Mouse (Mus musculus) kidney, embryonic 15.5 days (tissue): ENCODE data around the gene Gpatch1. TPM values are rescaled to one million over a fixed set of nuclear protein-coding genes. Genes with fewer than 3 reads are reported as not detected.
"Not testable (repeated sequence)": the region's sequence is repeated elsewhere in the genome, so short reads cannot be mapped to it uniquely, and the experiment has no call there.

Experiments used
- ATAC-seq: fragments of 200-750 bp; cut with Nextera tagmentation; replicated peaks from 2 replicates; pipeline ENCODE4 v1.8.0; 2017; ENCODE audit warnings: moderate TSS enrichment; ENCODE audit not compliant: low FRiP score
- H3K27ac ChIP-seq: fragments of 300-500 bp; sonication (generic); 2 replicates; pipeline ENCODE4 v1.5.1; 2015; ENCODE audit warnings: mild to moderate bottlenecking, inconsistent platforms
- H3K27me3 ChIP-seq: fragments of 300-500 bp; sonication (generic); 2 replicates; pipeline ENCODE4 v1.6.1; 2015; ENCODE audit warnings: inconsistent platforms
- H3K36me3 ChIP-seq: fragments of 300-500 bp; sonication (generic); 2 replicates; pipeline ENCODE4 v1.6.1; 2015; ENCODE audit warnings: inconsistent platforms
- H3K4me1 ChIP-seq: fragments of 300-500 bp; sonication (generic); 2 replicates; pipeline ENCODE4 v1.6.1; 2015; ENCODE audit warnings: inconsistent platforms
- H3K4me2 ChIP-seq: fragments of 300-500 bp; sonication (generic); 2 replicates; pipeline ENCODE4 v1.6.1; 2015; ENCODE audit warnings: moderate library complexity, mild to moderate bottlenecking, inconsistent platforms
- H3K4me3 ChIP-seq: fragments of 300-500 bp; sonication (generic); replicated peaks from 2 replicates; pipeline ENCODE4 v1.5.1; 2015; ENCODE audit warnings: mild to moderate bottlenecking, inconsistent platforms
- H3K9ac ChIP-seq: fragments of 300-500 bp; sonication (generic); 2 replicates; pipeline ENCODE4 v1.6.1; 2015; ENCODE audit warnings: mild to moderate bottlenecking, inconsistent platforms
- H3K9me3 ChIP-seq: fragments of 300-500 bp; sonication (generic); replicated peaks from 2 replicates; pipeline ENCODE4 v1.6.1; 2016; ENCODE audit warnings: inconsistent platforms
- WGBS: fragments of 180-500 bp; shearing (Covaris S2); methylation state at CpG from one replicate; pipeline ENCODE4 v1.1.7; 2015; ENCODE audit warnings: mixed read lengths; 5-methylcytosine and 5-hydroxymethylcytosine counted together
- polyA plus RNA-seq: library from polyadenylated mRNA; unstranded; fragments of >200 nt; fragmentation: Nextera tagmentation; extraction: Ambion mirVana; gene quantifications from 2 replicates; pipeline ENCODE4 v1.2.1, GENCODE M21; 2015

The Gpatch1 gene
- polyA plus RNA-seq, 1 experiment from 2014 or later: 20.4 TPM

DNA sequence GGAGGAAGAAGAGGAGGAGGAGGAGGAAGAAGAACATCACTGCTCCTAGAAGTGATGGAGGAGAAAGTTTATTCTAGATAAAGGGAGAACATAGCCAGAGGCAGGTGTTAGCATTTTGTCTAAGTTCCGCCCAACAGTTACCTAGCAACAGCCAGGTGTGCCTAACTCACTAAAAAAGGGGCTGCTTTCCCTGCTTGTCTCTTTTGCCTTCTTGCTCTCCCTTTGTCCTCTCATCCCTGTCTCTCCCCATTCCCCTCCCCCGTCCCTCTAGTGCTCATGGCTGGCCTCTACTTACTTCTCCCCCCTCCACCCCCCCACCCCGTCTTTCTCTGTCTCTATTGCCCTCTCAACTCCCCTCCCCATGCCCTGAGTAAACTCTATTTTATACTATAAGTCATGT lies 3.9 kb upstream of the Gpatch1 start:
- no peaks in the 10 kb centered on the region for H3K9me3 ChIP-seq
- 57% methylated on average over 3 of the region's 3 CpGs for WGBS
- H3K27ac ChIP-seq: no peak overlapping the region
- H3K27me3 ChIP-seq: no peaks in the 10 kb centered on the region
- no peak overlapping the region for H3K4me2 ChIP-seq
- no peak for ATAC-seq
- no peak overlapping the region for H3K4me3 ChIP-seq
- no peak overlapping the region for H3K9ac ChIP-seq
- H3K4me1 ChIP-seq: peaks cover 15% of the 10 kb centered on the region
- H3K36me3 ChIP-seq: no peaks in the 10 kb centered on the region

DNA sequence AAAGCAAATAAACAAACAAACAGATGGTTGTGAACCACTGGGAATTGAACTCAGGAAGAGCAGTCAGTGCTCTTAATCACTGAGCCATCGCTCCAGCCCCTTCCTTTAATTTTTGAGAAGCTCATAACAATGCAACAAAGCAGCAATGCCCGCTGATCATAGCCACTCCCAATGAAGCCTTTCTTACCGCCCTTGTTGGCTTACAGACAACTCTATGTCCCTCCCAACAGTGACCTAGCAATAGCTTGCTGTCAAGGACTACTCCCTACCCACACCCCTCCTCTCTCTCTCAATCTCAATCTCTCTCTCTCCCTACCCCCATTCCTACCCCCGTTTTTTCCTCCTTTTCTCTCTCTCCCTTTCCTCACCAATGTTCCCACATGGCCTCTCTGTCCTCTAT lies 1.5 kb upstream of the Gpatch1 start:
- Histone ChIP-seq H3K4me3 (no peak overlapping the region), H3K36me3 (no peaks in the 10 kb centered on the region), H3K4me1 (peaks cover 18% of the 10 kb centered on the region), H3K27ac (no peak overlapping the region), H3K9me3 (no peaks in the 10 kb centered on the region), H3K9ac (no peak overlapping the region), H3K27me3 (no peaks in the 10 kb centered on the region), H3K4me2 (no peak overlapping the region)
- 73% methylated on average over 4 of the region's 4 CpGs for WGBS
- no peak for ATAC-seq

DNA sequence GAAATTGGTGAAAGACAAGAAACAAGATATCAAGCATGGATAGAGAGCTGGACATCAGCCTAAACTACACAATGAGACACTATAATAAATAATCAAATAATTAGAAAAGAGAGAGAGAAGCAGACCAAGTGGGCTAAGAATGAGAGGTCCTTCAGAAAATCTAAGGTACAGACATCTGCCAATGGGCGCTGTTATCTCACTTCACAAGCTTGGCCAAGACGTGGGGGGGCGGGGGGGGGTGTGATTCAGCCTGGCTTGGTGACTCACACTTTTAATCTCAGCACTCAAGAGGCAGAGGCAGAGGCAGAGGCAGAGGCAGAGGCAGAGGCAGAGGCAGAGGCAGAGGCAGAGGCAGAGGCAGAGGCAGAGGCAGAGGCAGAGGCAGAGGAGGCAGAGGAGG lies 981 bp upstream of the Gpatch1 start:
- H3K9ac ChIP-seq, H3K36me3 ChIP-seq, H3K9me3 ChIP-seq, H3K27me3 ChIP-seq, H3K4me2 ChIP-seq, H3K4me3 ChIP-seq, ATAC-seq, H3K27ac ChIP-seq: not testable (repeated sequence)
- peaks cover 21% of the 10 kb centered on the region for H3K4me1 ChIP-seq
- WGBS: 75% methylated on average over 3 of the region's 3 CpGs

DNA sequence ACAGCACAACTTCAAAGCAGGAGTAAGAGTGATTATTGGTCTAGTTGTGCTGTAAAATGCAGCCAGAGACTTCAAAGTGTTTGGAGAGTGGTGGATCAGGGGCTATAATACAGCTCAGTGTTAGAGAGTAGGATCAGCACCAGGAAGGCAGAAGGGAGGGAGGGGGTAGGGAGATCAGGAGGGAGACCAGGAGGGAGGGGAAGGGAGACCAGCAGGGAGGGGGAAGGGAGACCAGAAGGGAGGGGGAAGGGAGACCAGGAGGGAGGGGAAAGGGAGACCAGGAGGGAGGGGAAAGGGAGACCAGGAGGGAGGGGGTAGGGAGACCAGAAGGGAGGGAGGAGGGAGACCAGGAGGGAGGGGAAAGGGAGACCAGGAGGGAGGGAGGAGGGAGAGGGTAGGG lies 4.1 kb downstream of the Gpatch1 start:
- Histone ChIP-seq H3K9me3 (no peaks in the 10 kb centered on the region), H3K27ac (no peak overlapping the region), H3K4me3 (no peak overlapping the region), H3K9ac (no peak overlapping the region), H3K4me1 (peaks cover 14% of the 10 kb centered on the region), H3K27me3 (no peaks in the 10 kb centered on the region), H3K4me2 (no peak overlapping the region), H3K36me3 (peaks cover 17% of the 10 kb centered on the region)
- ATAC-seq: no peak

DNA sequence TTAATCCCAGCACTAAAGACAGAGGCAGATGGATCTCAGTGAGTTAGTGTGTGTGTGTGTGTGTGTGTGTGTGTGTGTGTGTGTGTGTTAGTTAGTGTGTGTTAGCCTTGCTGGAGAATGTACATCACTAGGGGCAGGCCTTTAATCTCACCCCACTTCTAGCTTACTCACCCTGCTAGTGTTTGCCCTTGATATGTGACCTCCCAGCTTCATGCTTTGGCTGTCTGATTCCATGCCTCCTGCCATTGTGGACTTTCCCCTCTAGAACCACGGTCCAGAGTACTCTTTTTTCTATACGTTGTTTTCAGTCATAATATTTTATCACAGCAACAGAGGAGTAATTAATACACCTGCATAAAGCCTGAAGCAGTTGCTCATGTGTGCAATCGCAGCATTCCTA lies 7.0 kb downstream of the Gpatch1 start:
- Histone ChIP-seq H3K9me3 (no peaks in the 10 kb centered on the region), H3K9ac (no peak overlapping the region), H3K4me1 (0 out of 2 replicates have a peak, but pooled peaks cover 3% of the 10 kb centered on the region), H3K4me2 (no peak overlapping the region), H3K4me3 (no peak overlapping the region), H3K36me3 (peaks cover 46% of the 10 kb centered on the region), H3K27ac (no peak overlapping the region), H3K27me3 (no peaks in the 10 kb centered on the region)
- WGBS: 90% methylated on average over 3 of the region's 3 CpGs
- no peak for ATAC-seq

DNA sequence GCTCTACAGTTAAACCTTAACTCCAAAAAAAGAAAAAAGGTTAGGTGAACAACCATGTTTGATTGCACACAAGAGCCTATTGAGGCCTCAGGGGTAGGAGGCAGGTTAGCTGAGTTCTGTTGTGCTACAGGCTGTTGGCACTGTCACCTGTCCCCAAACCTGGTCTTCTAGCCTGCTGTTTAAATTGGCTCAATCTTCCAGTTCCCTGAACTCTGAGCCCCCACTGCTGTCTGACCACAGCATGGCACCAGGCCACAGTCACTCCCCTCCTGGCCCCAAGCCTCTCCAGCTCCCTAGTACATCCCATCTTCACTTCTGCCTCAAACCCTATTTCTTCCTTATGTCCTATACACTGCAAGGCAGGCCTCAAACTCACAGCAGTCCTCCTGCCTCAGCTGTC lies 17.4 kb downstream of the Gpatch1 start:
- no peak for ATAC-seq
- H3K4me3 ChIP-seq: no peak overlapping the region
- H3K4me1 ChIP-seq: no peaks in the 10 kb centered on the region
- no peak overlapping the region for H3K4me2 ChIP-seq
- no peak overlapping the region for H3K9ac ChIP-seq
- no peaks in the 10 kb centered on the region for H3K9me3 ChIP-seq
- H3K36me3 ChIP-seq: peaks cover 86% of the 10 kb centered on the region
- H3K27ac ChIP-seq: no peak overlapping the region
- H3K27me3 ChIP-seq: no peaks in the 10 kb centered on the region

DNA sequence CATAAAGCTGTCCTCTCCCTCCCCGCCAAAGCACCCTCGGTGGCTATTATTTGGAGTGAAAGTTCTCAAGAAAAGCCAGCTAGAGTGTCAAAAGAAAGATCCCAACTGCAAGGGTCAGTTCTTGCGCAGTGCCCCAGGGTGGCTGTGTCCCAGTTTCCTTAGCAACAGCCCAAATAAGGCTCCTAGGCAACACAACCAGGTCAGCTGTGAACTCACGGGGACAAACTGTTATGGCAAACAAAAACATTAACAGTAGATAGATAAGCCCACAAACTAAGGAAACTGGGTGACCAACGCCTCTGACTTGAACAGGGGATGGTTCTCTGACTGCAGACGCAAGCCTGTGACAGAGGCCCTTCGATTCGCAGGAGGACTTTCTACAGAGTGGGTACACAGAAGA lies 18.6 kb downstream of the Gpatch1 start:
- H3K9me3 ChIP-seq: no peaks in the 10 kb centered on the region
- ATAC-seq: no peak
- WGBS: 67% methylated on average over 8 of the region's 8 CpGs

DNA sequence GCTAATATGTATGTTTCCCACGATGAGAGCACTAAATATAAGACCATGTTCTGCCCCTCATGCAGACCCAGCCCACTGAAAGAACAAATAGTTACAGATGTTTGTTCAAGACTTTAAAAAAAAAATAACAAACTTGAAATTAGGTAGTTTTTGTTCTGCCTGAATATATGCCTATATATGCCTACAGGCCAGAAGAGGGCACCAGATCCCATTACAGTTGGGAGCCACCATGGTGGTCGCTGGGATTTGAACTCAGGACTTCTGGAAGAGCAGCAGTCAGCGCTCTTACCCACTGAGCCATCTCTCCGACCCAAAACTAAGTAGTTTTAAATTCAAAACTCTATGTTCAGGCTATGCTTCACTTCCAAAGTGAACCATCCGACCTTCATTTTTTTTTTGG lies 20.4 kb downstream of the Gpatch1 start:
- ATAC-seq: no peak
- Histone ChIP-seq H3K4me2 (no peak overlapping the region), H3K4me1 (no peaks in the 10 kb centered on the region), H3K9ac (no peak overlapping the region), H3K27me3 (no peaks in the 10 kb centered on the region), H3K36me3 (peaks cover 88% of the 10 kb centered on the region), H3K4me3 (no peak overlapping the region), H3K27ac (no peak overlapping the region), H3K9me3 (no peaks in the 10 kb centered on the region)
- WGBS: 90% methylated on average over 5 of the region's 5 CpGs

More for the DNA sequence above, 18.6 kb downstream of the Gpatch1 start:
- H3K4me1 ChIP-seq: no peaks in the 10 kb centered on the region
- no peak overlapping the region for H3K4me3 ChIP-seq
- no peak overlapping the region for H3K4me2 ChIP-seq
- H3K27ac ChIP-seq: no peak overlapping the region
- no peak overlapping the region for H3K9ac ChIP-seq
- no peaks in the 10 kb centered on the region for H3K27me3 ChIP-seq
- peaks cover 86% of the 10 kb centered on the region for H3K36me3 ChIP-seq

DNA sequence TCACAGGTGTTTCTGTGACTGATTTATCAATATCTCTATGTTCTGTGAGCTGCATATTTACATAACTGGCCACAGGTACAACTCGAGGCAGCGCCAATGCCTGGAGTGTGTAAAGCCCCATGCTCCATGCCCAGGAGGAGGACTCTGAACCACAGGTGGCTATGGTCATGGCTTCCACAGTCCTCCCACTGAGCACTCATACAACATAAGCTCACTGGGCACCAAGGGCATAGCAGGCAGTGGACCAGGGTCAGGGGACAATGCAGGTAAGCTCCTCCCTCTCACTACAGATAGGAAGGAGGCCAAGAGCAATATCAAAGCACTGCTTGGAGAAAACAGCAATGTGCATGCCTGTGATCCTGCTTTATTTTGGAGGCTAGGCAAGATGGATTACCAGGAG lies 22.6 kb downstream of the Gpatch1 start:
- 84% methylated on average over 2 of the region's 2 CpGs for WGBS
- no peaks in the 10 kb centered on the region for H3K4me1 ChIP-seq
- no peak for ATAC-seq
- H3K9ac ChIP-seq: no peak overlapping the region
- H3K4me2 ChIP-seq: no peak overlapping the region
- no peaks in the 10 kb centered on the region for H3K9me3 ChIP-seq
- H3K36me3 ChIP-seq: peaks cover 89% of the 10 kb centered on the region
- no peak overlapping the region for H3K4me3 ChIP-seq
- no peaks in the 10 kb centered on the region for H3K27me3 ChIP-seq
- no peak overlapping the region for H3K27ac ChIP-seq

DNA sequence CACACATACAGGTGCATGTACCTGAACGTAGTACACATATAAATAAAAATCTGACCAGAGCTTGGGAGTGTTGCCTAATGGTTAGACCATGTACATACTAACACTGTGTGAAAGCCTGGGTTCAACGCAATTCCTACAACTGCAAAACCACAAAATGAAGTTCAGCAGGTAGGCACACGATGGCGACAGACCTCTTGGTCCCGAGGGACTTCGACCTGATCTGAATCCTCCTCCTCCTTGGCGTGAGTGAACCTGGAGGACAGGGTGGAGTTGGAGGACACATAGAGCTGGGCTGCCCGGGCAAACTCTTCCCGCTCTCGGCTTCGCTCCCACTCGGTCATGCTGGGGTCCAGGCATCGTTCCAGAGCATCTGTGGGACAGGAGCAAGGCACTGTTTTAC lies 24.8 kb downstream of the Gpatch1 start:
- Histone ChIP-seq H3K4me2 (no peak overlapping the region), H3K9me3 (no peaks in the 10 kb centered on the region), H3K4me1 (no peaks in the 10 kb centered on the region), H3K9ac (no peak overlapping the region), H3K27me3 (no peaks in the 10 kb centered on the region), H3K27ac (no peak overlapping the region), H3K36me3 (peaks cover 93% of the 10 kb centered on the region), H3K4me3 (no peak overlapping the region)
- WGBS: 94% methylated on average over 13 of the region's 13 CpGs
- ATAC-seq: no peak

DNA sequence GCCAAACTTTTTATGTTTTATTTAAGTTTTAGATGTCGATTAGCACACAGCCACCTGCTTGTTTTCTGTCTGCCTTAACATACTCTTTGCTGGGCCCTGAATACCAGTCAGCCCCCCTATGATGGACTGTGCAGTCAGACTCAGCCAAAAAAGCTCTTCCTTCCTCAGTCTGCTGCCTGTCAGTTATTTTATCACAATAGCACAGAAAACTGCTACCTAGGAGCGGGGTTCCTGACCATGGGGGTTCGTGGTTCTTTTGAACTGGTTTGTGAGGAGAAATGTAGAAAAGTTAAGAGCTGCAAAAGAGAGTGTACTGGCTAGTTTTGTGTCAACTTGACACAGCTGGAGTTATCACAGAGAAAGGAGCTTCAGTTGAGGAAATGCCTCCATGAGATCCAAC lies 39.3 kb downstream of the Gpatch1 start:
- H3K27ac ChIP-seq: no peak overlapping the region
- ATAC-seq: no peak
- 85% methylated on average over 3 of the region's 3 CpGs for WGBS
- no peak overlapping the region for H3K9ac ChIP-seq
- H3K27me3 ChIP-seq: no peaks in the 10 kb centered on the region
- no peaks in the 10 kb centered on the region for H3K4me1 ChIP-seq
- peaks cover 26% of the 10 kb centered on the region for H3K9me3 ChIP-seq
- no peak overlapping the region for H3K4me3 ChIP-seq
- H3K36me3 ChIP-seq: peaks cover 85% of the 10 kb centered on the region
- H3K4me2 ChIP-seq: no peak overlapping the region

DNA sequence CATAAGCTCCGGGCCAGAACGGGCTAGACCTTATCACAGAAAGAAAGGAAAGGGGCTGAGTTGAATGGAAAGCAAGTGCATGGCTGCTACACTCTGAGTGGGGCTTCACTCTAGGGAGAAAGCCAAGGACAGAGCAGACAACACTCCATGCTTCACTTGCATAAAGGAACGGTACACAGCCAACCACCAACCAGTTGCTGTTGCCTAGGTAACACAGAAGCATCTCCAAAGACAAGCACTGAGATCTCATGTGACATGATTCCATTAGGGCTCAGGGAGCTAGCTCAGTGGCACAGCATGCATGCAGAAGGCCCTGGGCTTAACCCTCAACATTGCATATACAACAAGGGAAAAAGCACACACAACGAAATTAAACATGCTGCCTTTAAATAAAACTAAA lies 40.8 kb downstream of the Gpatch1 start:
- Histone ChIP-seq H3K4me1 (no peaks in the 10 kb centered on the region), H3K27me3 (no peaks in the 10 kb centered on the region), H3K9ac (no peak overlapping the region), H3K4me3 (no peak overlapping the region), H3K4me2 (no peak overlapping the region), H3K9me3 (peaks cover 26% of the 10 kb centered on the region), H3K27ac (no peak overlapping the region), H3K36me3 (peaks cover 71% of the 10 kb centered on the region)
- 84% methylated on average over 4 of the region's 4 CpGs for WGBS
- ATAC-seq: no peak

DNA sequence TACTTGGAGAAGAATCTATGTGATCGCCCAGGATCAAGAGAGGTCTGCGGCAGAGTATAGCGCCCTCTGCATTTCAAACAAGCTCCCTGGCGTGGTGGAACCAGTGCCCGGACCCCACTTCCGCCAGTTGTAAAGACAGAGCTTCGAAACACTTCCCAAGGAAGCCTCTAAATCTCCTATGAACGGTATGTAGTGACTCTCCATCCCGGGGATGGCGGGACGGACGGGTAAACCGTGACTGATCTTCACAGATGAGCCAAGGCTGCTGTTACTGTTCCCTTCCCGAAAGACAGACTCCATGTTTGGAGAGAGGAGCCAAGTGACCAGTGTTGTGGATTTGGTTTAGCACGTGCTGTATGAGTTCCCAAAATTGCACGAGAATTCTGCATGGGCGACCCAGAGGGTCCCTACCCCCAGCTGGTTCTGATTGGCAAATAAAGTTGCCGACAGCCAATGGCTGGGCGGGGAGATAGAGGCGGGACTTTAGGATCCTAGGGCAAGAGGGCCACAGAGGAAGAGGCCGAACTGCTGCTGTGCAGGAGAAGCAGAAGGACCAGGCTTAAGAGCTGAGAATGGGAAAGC lies 48.7 kb downstream of the Gpatch1 start:
- 6% methylated on average over 21 of the region's 21 CpGs for WGBS
- Histone ChIP-seq H3K4me1 (peaks cover 8% of the 10 kb centered on the region), H3K9ac (peak overlapping the region; percentile 29; the same call in 1 of the 2 replicates), H3K36me3 (peaks cover 2% of the 10 kb centered on the region; the same call in 1 of the 2 replicates), H3K27ac (peak overlapping the region; percentile 11; the same call in 1 of the 2 replicates), H3K9me3 (peaks cover 5% of the 10 kb centered on the region), H3K4me3 (peak overlapping the region; percentile 39), H3K4me2 (peak overlapping the region; percentile 68), H3K27me3 (no peaks in the 10 kb centered on the region)
- ATAC-seq: peak; percentile 89
